Mouse (Mus musculus): Measurements from ENCODE around the gene Fnip2.

DNA sequence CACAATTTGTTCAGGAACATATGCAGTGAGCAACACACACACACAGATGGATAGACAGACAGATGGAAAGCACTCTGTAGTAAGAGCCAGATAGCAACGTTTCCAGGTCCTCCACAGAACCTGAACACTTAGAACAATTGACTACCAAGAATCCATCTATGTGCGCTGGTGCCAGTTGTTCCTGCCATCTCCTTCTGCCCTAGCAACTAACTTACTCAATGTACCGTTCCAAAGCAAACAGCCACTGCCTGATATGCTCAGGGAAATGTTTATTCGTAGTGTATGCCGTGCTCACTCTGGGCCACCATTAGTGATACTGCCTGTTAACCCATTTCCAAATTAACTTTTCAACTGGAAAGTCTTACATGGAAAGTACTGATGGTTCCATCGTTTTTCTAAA lies 12.5 kb downstream of the Fnip2 start:
- TF ChIP-seq EP300 (IDR thresholded peaks at IDR 0.05; ENCODE audit: insufficient read depth, low read depth, low read length) (no peak), CTCF (IDR thresholded peaks at IDR 0.05; ENCODE audit: low read depth, low read length) (no peak)
